Mouse (Mus musculus) ES-E14 (cell line): ENCODE data around the gene Tpst2.

ENCODE experiments used
- CHD2 ChIP-seq: IDR thresholded peaks from 2 replicates; pipeline ENCODE4 v1.6.1; 2014; ENCODE audit warnings: mild to moderate bottlenecking, low read depth, low read length, inconsistent platforms
- MAFK ChIP-seq: IDR thresholded peaks from 2 replicates; pipeline ENCODE4 v1.6.1; 2014; ENCODE audit warnings: mild to moderate bottlenecking, low read depth, low read length, inconsistent platforms; ENCODE audit not compliant: insufficient read depth
- ZNF384 ChIP-seq: IDR thresholded peaks from 2 replicates; pipeline ENCODE4 v1.6.1; 2012; ENCODE audit warnings: low read depth, low read length, inconsistent platforms

DNA sequence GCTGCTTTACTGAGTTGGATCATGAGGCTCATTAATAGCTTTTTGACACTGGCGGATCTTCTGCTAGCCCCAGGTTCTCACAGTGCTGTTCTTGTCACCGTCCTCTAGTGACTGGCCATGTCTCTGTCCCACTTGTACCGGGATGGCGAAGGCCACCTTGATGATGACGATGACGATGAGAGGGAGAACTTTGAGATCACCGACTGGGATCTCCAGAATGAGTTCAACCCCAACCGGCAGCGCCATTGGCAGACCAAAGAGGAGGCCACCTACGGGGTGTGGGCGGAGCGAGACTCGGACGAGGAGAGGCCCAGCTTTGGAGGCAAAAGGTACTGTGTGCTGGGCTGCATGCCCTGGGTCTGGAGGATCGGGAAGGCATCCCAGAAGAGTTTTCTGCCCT is 51.4 kb downstream of the Tpst2 start:
- TF ChIP-seq CHD2 (no peak), MAFK (no peak), ZNF384 (no peak)
